Mouse (Mus musculus): Measurements from ENCODE around the gene Gm7534. TPM values are rescaled to one million over a fixed set of nuclear protein-coding genes. Genes with fewer than 3 reads are reported as not detected.

The Gm7534 gene
- total and polyA plus RNA-seq, 3 experiments, result not detected

Other genes starting within 250 kb of the Gm7534 start
- 100 to 1,000 TPM; 109 to 291 TPM for gene Hmgn2, start 234.4 kb downstream of the Gm7534 start, total RNA-seq (2021)
- gene Hmgn2, start 234.4 kb downstream of the Gm7534 start, polyA plus RNA-seq (2012; rRNA removed), result 15.8 and 16.8 TPM in 2 replicates
- 10 to 100 TPM; 43.9 to 49.4 TPM for gene Dhdds, start 202.1 kb downstream of the Gm7534 start, total RNA-seq (2021)
- 17.9 and 23.3 TPM in 2 replicates for gene Dhdds, start 202.1 kb downstream of the Gm7534 start, polyA plus RNA-seq (2012; rRNA removed)
- gene Lin28a, start 184.2 kb downstream of the Gm7534 start, total RNA-seq (2021), result not detected
- gene Lin28a, start 184.2 kb downstream of the Gm7534 start, polyA plus RNA-seq (2012; rRNA removed), result not detected in 2 replicates
- gene Zfp683, start 149.2 kb downstream of the Gm7534 start, total RNA-seq (2021), result under 1 TPM in 1 of 2 experiments, not detected in 1; 0.21 TPM
- gene Zfp683, start 149.2 kb downstream of the Gm7534 start, polyA plus RNA-seq (2012; rRNA removed), result 0.98 and 1.1 TPM in 2 replicates
- gene Crybg2, start 142.2 kb downstream of the Gm7534 start, total RNA-seq (2021), result under 1 TPM; 0.14 to 0.46 TPM
- 0.12 and 0.21 TPM in 2 replicates for gene Crybg2, start 142.2 kb downstream of the Gm7534 start, polyA plus RNA-seq (2012; rRNA removed)
- gene Cd52, start 107.9 kb downstream of the Gm7534 start, total RNA-seq (2021), result 10 to 100 TPM; 17.0 to 23.2 TPM
- gene Cd52, start 107.9 kb downstream of the Gm7534 start, polyA plus RNA-seq (2012; rRNA removed), result 9.5 and 9.7 TPM in 2 replicates
- 1 to 10 TPM; 5.4 to 6.7 TPM for gene Ubxn11, start 100.4 kb downstream of the Gm7534 start, total RNA-seq (2021)
- gene Ubxn11, start 100.4 kb downstream of the Gm7534 start, polyA plus RNA-seq (2012; rRNA removed), result 7.5 and 10.1 TPM in 2 replicates
- gene Sh3bgrl3, start 74.2 kb downstream of the Gm7534 start, total RNA-seq (2021), result 100 to 1,000 TPM in 1 of 2 experiments, 10 to 100 TPM in 1; 99.6 to 109 TPM
- gene Sh3bgrl3, start 74.2 kb downstream of the Gm7534 start, polyA plus RNA-seq (2012; rRNA removed), result 380 and 502 TPM in 2 replicates
- 10 to 100 TPM; 14.4 to 17.5 TPM for gene Cep85, start 15.9 kb downstream of the Gm7534 start, total RNA-seq (2021)
- gene Cep85, start 15.9 kb downstream of the Gm7534 start, polyA plus RNA-seq (2012; rRNA removed), result 27.3 and 36.1 TPM in 2 replicates
- gene Catsper4, start 24.4 kb upstream of the Gm7534 start, total RNA-seq (2021), result not detected
- gene Catsper4, start 24.4 kb upstream of the Gm7534 start, polyA plus RNA-seq (2012; rRNA removed), result not detected in 2 replicates
- gene Cnksr1, start 35.4 kb upstream of the Gm7534 start, total RNA-seq (2021), result under 1 TPM; 0.31 to 0.66 TPM
- 0.03 and 0.08 TPM in 2 replicates for gene Cnksr1, start 35.4 kb upstream of the Gm7534 start, polyA plus RNA-seq (2012; rRNA removed)
- gene E130218I03Rik, start 40.7 kb upstream of the Gm7534 start, total RNA-seq (2021), result not detected
- 0.09 TPM in 1 of 2 replicates, not detected in the other for gene E130218I03Rik, start 40.7 kb upstream of the Gm7534 start, polyA plus RNA-seq (2012; rRNA removed)
- 10 to 100 TPM in 1 of 2 experiments, 1 to 10 TPM in 1; 8.3 to 11.0 TPM for gene Zfp593, start 42.6 kb upstream of the Gm7534 start, total RNA-seq (2021)
- gene Zfp593, start 42.6 kb upstream of the Gm7534 start, polyA plus RNA-seq (2012; rRNA removed), result 11.1 and 13.0 TPM in 2 replicates
- gene Gm30191, start 43.9 kb upstream of the Gm7534 start, total RNA-seq (2021), result not detected
- not detected in 2 replicates for gene Gm30191, start 43.9 kb upstream of the Gm7534 start, polyA plus RNA-seq (2012; rRNA removed)
- gene Grrp1, start 51.1 kb upstream of the Gm7534 start, total RNA-seq (2021), result 1 to 10 TPM; 6.2 to 9.3 TPM
- 28.5 and 31.8 TPM in 2 replicates for gene Grrp1, start 51.1 kb upstream of the Gm7534 start, polyA plus RNA-seq (2012; rRNA removed)
- gene Pdik1l, start 84.9 kb upstream of the Gm7534 start, total RNA-seq (2021), result 10 to 100 TPM; 14.7 to 22.3 TPM
- gene Pdik1l, start 84.9 kb upstream of the Gm7534 start, polyA plus RNA-seq (2012; rRNA removed), result 1.3 TPM in 2 replicates
- not detected for gene Trim63, start 112.1 kb upstream of the Gm7534 start, total RNA-seq (2021)
- gene Trim63, start 112.1 kb upstream of the Gm7534 start, polyA plus RNA-seq (2012; rRNA removed), result 0.06 and 0.11 TPM in 2 replicates
- 10 to 100 TPM; 21.2 to 60.8 TPM for gene Slc30a2, start 140.2 kb upstream of the Gm7534 start, total RNA-seq (2021)
- 33.0 and 56.4 TPM in 2 replicates for gene Slc30a2, start 140.2 kb upstream of the Gm7534 start, polyA plus RNA-seq (2012; rRNA removed)
- gene Extl1, start 180.8 kb upstream of the Gm7534 start, total RNA-seq (2021), result 1 to 10 TPM; 3.1 to 4.4 TPM
- 4.9 and 5.6 TPM in 2 replicates for gene Extl1, start 180.8 kb upstream of the Gm7534 start, polyA plus RNA-seq (2012; rRNA removed)
- 10 to 100 TPM; 12.1 to 18.7 TPM for gene Pafah2, start 193.3 kb upstream of the Gm7534 start, total RNA-seq (2021)
- 9.1 and 15.1 TPM in 2 replicates for gene Pafah2, start 193.3 kb upstream of the Gm7534 start, polyA plus RNA-seq (2012; rRNA removed)